Mouse (Mus musculus): ENCODE data around the gene Jrkl. TPM values are rescaled to one million over a fixed set of nuclear protein-coding genes. Genes with fewer than 3 reads are reported as not detected.

Gene Jrkl
- total and polyA plus RNA-seq, 3 experiments: 2.4 to 3.7 (median 2.5) TPM

DNA sequence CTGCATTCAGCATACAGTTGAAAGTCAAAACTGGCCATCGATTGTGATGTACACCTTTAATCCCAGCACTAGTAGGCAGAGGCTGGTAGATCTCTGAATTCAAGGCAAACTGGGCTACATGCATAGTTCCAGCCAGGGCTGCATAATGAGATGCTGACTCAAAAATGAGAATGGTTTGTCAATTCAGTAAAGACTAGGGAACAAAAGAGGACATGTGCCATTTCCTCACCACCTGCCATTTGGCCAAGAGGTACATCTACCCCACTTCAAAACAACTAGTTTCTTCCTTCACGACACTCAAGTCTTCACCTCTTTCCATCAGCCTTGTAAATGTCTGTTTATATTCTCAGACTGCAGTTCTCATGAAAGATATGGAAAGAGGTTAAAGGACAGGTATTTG lies 12.5 kb upstream of the Jrkl start (continued):
- no peak for TF ChIP-seq E2F4 (IDR thresholded peaks at IDR 0.05; ENCODE audit: insufficient replicate concordance, low read depth, low read length)
- peak; percentile 42; the same call in 1 of the 2 replicates for TF ChIP-seq MEF2A (IDR thresholded peaks at IDR 0.05; ENCODE audit: borderline replicate concordance, low read depth, low read length)
- peak; percentile 89 for TF ChIP-seq EP300 (IDR thresholded peaks at IDR 0.05; ENCODE audit: low read length)
- TF ChIP-seq KAT2A (IDR thresholded peaks at IDR 0.05; ENCODE audit: insufficient replicate concordance, low read length): no peak
- TF ChIP-seq MAX (IDR thresholded peaks at IDR 0.05; ENCODE audit: low read length): peak; percentile 64
- no peak for TF ChIP-seq CTCF (conservative IDR thresholded peaks at IDR 0.05 in 1 of 2, IDR thresholded peaks at IDR 0.05 in 1 of 2; ENCODE audit: low read depth in 2 of 2, low read length in 2 of 2)
- peak; percentile 60 for TF ChIP-seq BHLHE40 (IDR thresholded peaks at IDR 0.05; ENCODE audit: low read depth, low read length)
- no peak for TF ChIP-seq NELFE (IDR thresholded peaks at IDR 0.05; ENCODE audit: low read depth, low read length)
- 0 out of 2 replicates have a peak, but pooled peaks have one; percentile 30 for TF ChIP-seq MXI1 (IDR thresholded peaks at IDR 0.05; ENCODE audit: low read depth, low read length)
- TF ChIP-seq POLR2A (IDR thresholded peaks at IDR 0.05; ENCODE audit: low read depth, low read length): no peak
- no peak for TF ChIP-seq SMC3 (IDR thresholded peaks at IDR 0.05; ENCODE audit: low read depth, low read length)
- no peak for TF ChIP-seq PAX5 (IDR thresholded peaks at IDR 0.05; ENCODE audit: low read length)
- 0 out of 2 replicates have a peak, but pooled peaks have one; percentile 30 for TF ChIP-seq ETS1 (conservative IDR thresholded peaks at IDR 0.05; ENCODE audit: low read depth, low read length)
- peak; percentile 74 for TF ChIP-seq JUND (conservative IDR thresholded peaks at IDR 0.05; ENCODE audit: low read depth, low read length)
- TF ChIP-seq TBP (conservative IDR thresholded peaks at IDR 0.05; ENCODE audit: low read depth, low read length): no peak
- peak; percentile 76 for TF ChIP-seq MYC (IDR thresholded peaks at IDR 0.05; ENCODE audit: low read depth, low read length)
- no peak for TF ChIP-seq ZKSCAN1 (IDR thresholded peaks at IDR 0.05; ENCODE audit: borderline replicate concordance, low read depth, low read length)
- no peak for TF ChIP-seq ZMIZ1 (IDR thresholded peaks at IDR 0.05; ENCODE audit: low read depth, low read length)
- TF ChIP-seq HCFC1 (IDR thresholded peaks at IDR 0.05; ENCODE audit: low read depth, low read length): no peak
- TF ChIP-seq CHD2 (IDR thresholded peaks at IDR 0.05; ENCODE audit: low read length): no peak
- TF ChIP-seq ZNF384 (IDR thresholded peaks at IDR 0.05; ENCODE audit: low read depth, low read length): no peak

- H3K36me3 ChIP-seq (replicated peaks in 1 of 2; ENCODE audit: control insufficient read depth in 1 of 2, insufficient read depth in 1 of 2, low read length in 1 of 2): peaks cover 8 to 21% of the 10 kb centered on the region in 2 experiments
- no peaks in the 10 kb centered on the region for H3K79me2 ChIP-seq (replicated peaks; ENCODE audit: control insufficient read depth, extremely low read depth, insufficient read depth, poor library complexity, severe bottlenecking)
- TF ChIP-seq POLR2AphosphoS2 (IDR thresholded peaks at IDR 0.05; ENCODE audit: low read depth, low read length): no peak
- TF ChIP-seq USF2 (conservative IDR thresholded peaks at IDR 0.05; ENCODE audit: low read depth, low read length): no peak
- TF ChIP-seq E2F4 (IDR thresholded peaks at IDR 0.05; ENCODE audit: insufficient replicate concordance, low read depth, low read length): no peak
- TF ChIP-seq TCF12 (IDR thresholded peaks at IDR 0.05; ENCODE audit: low read depth, low read length): no peak
- no peak for TF ChIP-seq ETS1 (conservative IDR thresholded peaks at IDR 0.05; ENCODE audit: low read depth, low read length)
- TF ChIP-seq USF1 (IDR thresholded peaks at IDR 0.05; ENCODE audit: low read depth, low read length): no peak
- no peak for TF ChIP-seq SMC3 (IDR thresholded peaks at IDR 0.05; ENCODE audit: low read depth, low read length)
- no peak overlapping the region for H3K4me2 ChIP-seq (ENCODE audit: insufficient read depth, low read depth, poor library complexity, severe bottlenecking)
- no peak overlapping the region for H3K4me3 ChIP-seq (replicated peaks in 1 of 3; ENCODE audit: low read depth in 2 of 3, low read length in 2 of 3, poor library complexity in 1 of 3)
- peaks cover 4 to 15% of the 10 kb centered on the region in 2 experiments; a peak in 3 of 4 replicates for H3K4me1 ChIP-seq (ENCODE audit: control insufficient read depth in 1 of 2, insufficient read depth in 2 of 2)
- no peaks in the 10 kb centered on the region for H3K27me3 ChIP-seq (replicated peaks)
- no peak for DNase-seq (ENCODE audit: extremely low read depth)
- no peaks in the 10 kb centered on the region for H3K9me3 ChIP-seq (replicated peaks; ENCODE audit: low read length)
- H3K27ac ChIP-seq (ENCODE audit: insufficient read depth, low read depth): no peak overlapping the region
- H3K9ac ChIP-seq (ENCODE audit: insufficient read depth, low read depth): no peak overlapping the region
- dilution Hi-C loops (cut with MboI; ENCODE audit: extremely low pct_ligation_motif_present, extremely low pct_unique_long_range_greater_than_20kb, low sequenced_read_pairs) (no loop called here), in situ Hi-C loops (cut with MboI; ENCODE audit: low pct_ligation_motif_present, low pct_unique_long_range_greater_than_20kb, low sequenced_read_pairs) (no loop called here)
Measured at GRCm38 (mm10) chr9:13256726-13257125, 11.1 kb upstream of the Jrkl start.

Measured in CH12.LX (cell line).